Mouse (Mus musculus) kidney, adult 2 months (tissue): Measurements from ENCODE around the gene Bcl7c.

Experiments
- CTCF ChIP-seq: fragments of 200-500 bp; conservative IDR thresholded peaks from 2 replicates; pipeline ENCODE4 v1.5.1; 2011; ENCODE audit warnings: low read depth, mild to moderate bottlenecking, control low read depth, low read length, moderate library complexity, mixed read lengths; ENCODE audit not compliant: insufficient read depth, insufficient read length
- POLR2A ChIP-seq: fragments of 200-500 bp; IDR thresholded peaks from one replicate; pipeline ENCODE4 v1.6.1; 2011; ENCODE audit warnings: low read depth, low read length, control low read depth

GRCm38 (mm10) chr7:127674977-127675376 is 33.8 kb downstream of the Bcl7c start:
- TF ChIP-seq POLR2A, result no peak
- peak; percentile 97 for TF ChIP-seq CTCF
